Mouse (Mus musculus): ENCODE data around the gene Znrf4. TPM values are rescaled to one million over a fixed set of nuclear protein-coding genes. Genes with fewer than 3 reads are reported as not detected.
A peak's percentile ranks its signal among the peaks of the same experiment; 100 is the strongest.

The Znrf4 gene
- polyA plus RNA-seq, 1 experiment from 2014 or later, result 0.14 TPM

GRCm38 (mm10) chr17:56479358-56479757 is 32.9 kb downstream of the Znrf4 start:
- Histone ChIP-seq H3K4me1 (peaks cover 12% of the 10 kb centered on the region), H3K4me3 (no peak overlapping the region)
- 6% methylated on average over 6 of the region's 6 CpGs for WGBS

GRCm38 (mm10) chr17:56478191-56478611 is 34.0 kb downstream of the Znrf4 start:
- no peaks in the 10 kb centered on the region for H3K36me3 ChIP-seq
- H3K4me2 ChIP-seq (replicated peaks), result no peak overlapping the region
- H3K4me1 ChIP-seq, result peaks cover 21% of the 10 kb centered on the region
- no peak overlapping the region for H3K4me3 ChIP-seq
- no peaks in the 10 kb centered on the region for H3K27me3 ChIP-seq
- no peak overlapping the region for H3K27ac ChIP-seq (replicated peaks)
- ATAC-seq (replicated peaks), result no peak
- no peak overlapping the region for H3K9ac ChIP-seq (replicated peaks)
- 73% methylated on average over 11 of the region's 11 CpGs for WGBS
- no peaks in the 10 kb centered on the region for H3K9me3 ChIP-seq

More at GRCm38 (mm10) chr17:56479358-56479757, 32.9 kb downstream of the Znrf4 start:
- H3K4me2 ChIP-seq (replicated peaks), result no peak overlapping the region
- H3K9me3 ChIP-seq, result no peaks in the 10 kb centered on the region
- no peak for ATAC-seq (replicated peaks)
- H3K27me3 ChIP-seq, result no peaks in the 10 kb centered on the region
- no peak overlapping the region for H3K27ac ChIP-seq (replicated peaks)
- no peak overlapping the region for H3K9ac ChIP-seq (replicated peaks)
- no peaks in the 10 kb centered on the region for H3K36me3 ChIP-seq

- Histone ChIP-seq H3K27me3 (no peaks in the 10 kb centered on the region), H3K4me1 (peaks cover 30% of the 10 kb centered on the region), H3K27ac (replicated peaks) (no peak overlapping the region), H3K4me2 (replicated peaks) (no peak overlapping the region), H3K4me3 (no peak overlapping the region), H3K36me3 (no peaks in the 10 kb centered on the region), H3K9ac (replicated peaks) (no peak overlapping the region), H3K9me3 (no peaks in the 10 kb centered on the region)
- no peak for ATAC-seq (replicated peaks)
- 90% methylated on average over 19 of the region's 19 CpGs for WGBS
Observed at GRCm38 (mm10) chr17:56477191-56477818, 34.9 kb downstream of the Znrf4 start.

- peak within 1 kb of the TSS; percentile 99 for H3K27ac ChIP-seq (replicated peaks)
- WGBS, result 1% methylated on average over 27 of the region's 27 CpGs
- H3K9me3 ChIP-seq, result no peaks in the 10 kb centered on the region
- H3K4me1 ChIP-seq, result peaks cover 40% of the 10 kb centered on the region
- H3K4me3 ChIP-seq, result peak within 1 kb of the TSS; percentile 88
- ATAC-seq (replicated peaks), result peak; percentile 86
- no peaks in the 10 kb centered on the region for H3K27me3 ChIP-seq
- peak within 1 kb of the TSS; percentile 98 for H3K9ac ChIP-seq (replicated peaks)
- H3K36me3 ChIP-seq, result no peaks in the 10 kb centered on the region
- peak within 1 kb of the TSS; percentile 84 for H3K4me2 ChIP-seq (replicated peaks)
Observed at GRCm38 (mm10) chr17:56476402-56476752, 35.9 kb downstream of the Znrf4 start, which contains the start of gene Ptprs. Ptprs (minus strand) TSS chr17:56476483.

GRCm38 (mm10) chr17:56475584-56476401 is 36.4 kb downstream of the Znrf4 start:
- WGBS, result under 1% methylated on average over 66 of the region's 66 CpGs
- H3K27ac ChIP-seq (replicated peaks), result peak overlapping the region; percentile 99

GRCm38 (mm10) chr17:56474831-56475581 is 37.2 kb downstream of the Znrf4 start:
- Histone ChIP-seq H3K4me3 (peak overlapping the region; percentile 88), H3K9ac (replicated peaks) (peak overlapping the region; percentile 98), H3K9me3 (no peaks in the 10 kb centered on the region), H3K4me1 (peaks cover 53% of the 10 kb centered on the region), H3K4me2 (replicated peaks) (peak overlapping the region; percentile 84), H3K27me3 (no peaks in the 10 kb centered on the region), H3K36me3 (no peaks in the 10 kb centered on the region), H3K27ac (replicated peaks) (peak overlapping the region; percentile 99)
- peak; percentile 27 for ATAC-seq (replicated peaks)
- WGBS, result under 1% methylated on average over 24 of the region's 24 CpGs

More at GRCm38 (mm10) chr17:56475584-56476401, 36.4 kb downstream of the Znrf4 start:
- Histone ChIP-seq H3K4me2 (replicated peaks) (peak overlapping the region; percentile 84), H3K4me3 (peak overlapping the region; percentile 88), H3K9me3 (no peaks in the 10 kb centered on the region), H3K36me3 (no peaks in the 10 kb centered on the region), H3K4me1 (peaks cover 45% of the 10 kb centered on the region), H3K9ac (replicated peaks) (peak overlapping the region; percentile 98), H3K27me3 (no peaks in the 10 kb centered on the region)
- ATAC-seq (replicated peaks), result peak; percentile 38

- Histone ChIP-seq H3K4me3 (peak overlapping the region; percentile 88), H3K4me2 (replicated peaks) (peak overlapping the region; percentile 84), H3K9me3 (no peaks in the 10 kb centered on the region), H3K27ac (replicated peaks) (peak overlapping the region; percentile 99), H3K36me3 (no peaks in the 10 kb centered on the region), H3K4me1 (peaks cover 57% of the 10 kb centered on the region), H3K9ac (replicated peaks) (peak overlapping the region; percentile 98), H3K27me3 (no peaks in the 10 kb centered on the region)
- ATAC-seq (replicated peaks), result no peak
- 2% methylated on average over 32 of the region's 32 CpGs for WGBS
Observed at GRCm38 (mm10) chr17:56474311-56474830, 37.9 kb downstream of the Znrf4 start.

GRCm38 (mm10) chr17:56473611-56473905 is 38.7 kb downstream of the Znrf4 start:
- Histone ChIP-seq H3K36me3 (no peaks in the 10 kb centered on the region), H3K4me3 (peak overlapping the region; percentile 88), H3K4me1 (peaks cover 60% of the 10 kb centered on the region), H3K9ac (replicated peaks) (peak overlapping the region; percentile 98), H3K27ac (replicated peaks) (peak overlapping the region; percentile 99), H3K27me3 (no peaks in the 10 kb centered on the region), H3K9me3 (no peaks in the 10 kb centered on the region), H3K4me2 (replicated peaks) (peak overlapping the region; percentile 84)
- ATAC-seq (replicated peaks), result no peak
- WGBS, result 1% methylated on average over 11 of the region's 11 CpGs

GRCm38 (mm10) chr17:56472733-56473610 is 39.3 kb downstream of the Znrf4 start:
- peak overlapping the region; percentile 88 for H3K4me3 ChIP-seq
- H3K4me1 ChIP-seq, result peaks cover 66% of the 10 kb centered on the region
- no peaks in the 10 kb centered on the region for H3K36me3 ChIP-seq
- no peaks in the 10 kb centered on the region for H3K27me3 ChIP-seq
- peak; percentile 9 for ATAC-seq (replicated peaks)
- peak overlapping the region; percentile 84 for H3K4me2 ChIP-seq (replicated peaks)
- H3K9me3 ChIP-seq, result no peaks in the 10 kb centered on the region
- peak overlapping the region; percentile 98 for H3K9ac ChIP-seq (replicated peaks)
- under 1% methylated on average over 50 of the region's 50 CpGs for WGBS
- peak overlapping the region; percentile 99 for H3K27ac ChIP-seq (replicated peaks)

GRCm38 (mm10) chr17:56472121-56472520 is 40.1 kb downstream of the Znrf4 start:
- H3K27ac ChIP-seq (replicated peaks), result peak overlapping the region; percentile 99
- peaks cover 72% of the 10 kb centered on the region for H3K4me1 ChIP-seq
- no peak for ATAC-seq (replicated peaks)
- H3K4me3 ChIP-seq, result peak overlapping the region; percentile 88
- H3K9ac ChIP-seq (replicated peaks), result peak overlapping the region; percentile 98
- peak overlapping the region; percentile 84 for H3K4me2 ChIP-seq (replicated peaks)
- no peaks in the 10 kb centered on the region for H3K27me3 ChIP-seq
- H3K36me3 ChIP-seq, result no peaks in the 10 kb centered on the region
- no peaks in the 10 kb centered on the region for H3K9me3 ChIP-seq
- WGBS, result 8% methylated on average over 16 of the region's 16 CpGs

- Histone ChIP-seq H3K36me3 (no peaks in the 10 kb centered on the region), H3K27me3 (no peaks in the 10 kb centered on the region), H3K9me3 (no peaks in the 10 kb centered on the region), H3K4me3 (no peak overlapping the region), H3K9ac (replicated peaks) (no peak overlapping the region), H3K27ac (replicated peaks) (peak overlapping the region; percentile 96), H3K4me1 (peaks cover 78% of the 10 kb centered on the region), H3K4me2 (replicated peaks) (peak overlapping the region; percentile 45; the same call in 1 of the 2 replicates)
- no peak for ATAC-seq (replicated peaks)
- WGBS, result 52% methylated on average over 5 of the region's 5 CpGs
Observed at GRCm38 (mm10) chr17:56471136-56471535, 41.1 kb downstream of the Znrf4 start.

Data from forebrain, embryonic 15.5 days (tissue).